Mouse (Mus musculus): ENCODE results near the gene Eif4e3. TPM values are rescaled to one million over a fixed set of nuclear protein-coding genes. Genes with fewer than 3 reads are reported as not detected.

Eif4e3 gene
- polyA plus RNA-seq, 1 experiment = not detected

DNA sequence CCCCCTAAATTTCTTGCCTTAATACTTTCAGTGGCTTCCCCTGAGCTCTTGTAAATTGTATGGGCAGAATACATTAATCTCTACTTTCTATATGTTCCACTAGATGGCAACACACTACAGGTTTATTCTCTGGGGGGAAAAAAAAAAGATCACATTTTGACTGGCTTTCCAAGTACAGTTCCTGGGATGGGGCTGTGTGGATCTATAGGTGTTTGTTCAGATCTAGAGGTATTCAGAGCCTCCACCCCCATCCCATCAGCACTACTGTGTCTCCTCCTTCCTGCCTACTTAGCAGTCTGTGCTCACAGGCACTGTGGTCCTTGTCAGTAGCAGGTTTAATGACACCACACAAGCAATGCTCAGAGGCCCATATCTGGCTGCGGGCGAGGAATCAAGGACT lies 14.2 kb downstream of the Eif4e3 start:
- H3K9me3 ChIP-seq (ENCODE audit: control insufficient read depth, low read length) = no peaks in the 10 kb centered on the region
- H3K4me1 ChIP-seq (ENCODE audit: control insufficient read depth) = no peaks in the 10 kb centered on the region
- H3K36me3 ChIP-seq (ENCODE audit: control insufficient read depth) = no peaks in the 10 kb centered on the region
- H3K27me3 ChIP-seq (ENCODE audit: control insufficient read depth) = no peaks in the 10 kb centered on the region
- H3K4me3 ChIP-seq (replicated peaks) = no peak overlapping the region
- TF ChIP-seq TAL1 (IDR thresholded peaks at IDR 0.05; ENCODE audit: low read length) = no peak

DNA sequence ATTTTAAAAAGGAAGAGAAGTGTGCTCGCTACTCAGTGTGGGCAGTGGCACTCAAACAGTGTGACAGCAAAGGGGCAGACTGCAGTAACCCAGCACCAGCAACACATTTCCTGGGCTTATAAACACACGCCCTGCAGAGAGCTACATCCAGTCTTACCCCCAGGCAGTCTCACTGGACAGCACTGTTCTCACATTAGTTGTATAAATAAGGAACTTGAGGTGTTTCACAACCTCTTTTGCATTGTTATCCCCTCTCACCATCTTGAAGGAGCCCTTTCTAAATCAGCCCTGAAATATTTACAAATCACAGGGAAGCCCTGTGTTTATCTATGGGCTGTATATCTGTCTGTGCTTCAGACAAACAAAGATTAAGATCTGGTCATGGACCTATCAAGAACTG lies 17.3 kb downstream of the Eif4e3 start:
- no peaks in the 10 kb centered on the region for H3K9me3 ChIP-seq (ENCODE audit: control insufficient read depth, low read length)
- no peaks in the 10 kb centered on the region for H3K27me3 ChIP-seq (ENCODE audit: control insufficient read depth)
- no peaks in the 10 kb centered on the region for H3K4me1 ChIP-seq (ENCODE audit: control insufficient read depth)
- H3K4me3 ChIP-seq (replicated peaks) = no peak overlapping the region
- TF ChIP-seq GATA1 (IDR thresholded peaks at IDR 0.05; ENCODE audit: low read length) = no peak
- no peak for TF ChIP-seq TAL1 (IDR thresholded peaks at IDR 0.05; ENCODE audit: low read length)
- no peaks in the 10 kb centered on the region for H3K36me3 ChIP-seq (ENCODE audit: control insufficient read depth)

DNA sequence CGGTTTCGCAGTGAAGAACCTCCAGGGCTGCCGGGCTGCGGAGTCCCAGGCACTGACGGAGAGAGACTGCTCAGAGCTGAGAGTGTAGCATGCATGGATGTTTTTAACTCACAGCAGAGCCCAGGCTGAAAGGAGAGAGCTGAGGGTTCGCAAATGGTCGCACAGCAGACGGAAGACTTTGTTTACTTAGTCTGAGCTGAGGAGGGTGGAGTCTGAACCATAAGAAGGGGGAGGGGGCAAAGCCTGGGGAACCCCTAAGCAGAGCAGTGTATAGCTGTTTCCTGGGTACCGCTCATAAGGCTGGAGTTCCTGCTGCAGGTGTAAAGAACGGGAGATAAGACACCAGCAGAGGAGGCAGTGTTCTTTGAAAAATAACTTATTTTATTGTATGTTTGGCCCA lies 20.2 kb downstream of the Eif4e3 start:
- no peaks in the 10 kb centered on the region for H3K27me3 ChIP-seq (ENCODE audit: control insufficient read depth)
- no peak overlapping the region for H3K4me3 ChIP-seq (replicated peaks)
- no peaks in the 10 kb centered on the region for H3K36me3 ChIP-seq (ENCODE audit: control insufficient read depth)
- H3K9me3 ChIP-seq (ENCODE audit: control insufficient read depth, low read length) = no peaks in the 10 kb centered on the region
- no peaks in the 10 kb centered on the region for H3K4me1 ChIP-seq (ENCODE audit: control insufficient read depth)
- no peak for TF ChIP-seq GATA1 (IDR thresholded peaks at IDR 0.05; ENCODE audit: low read length)
- TF ChIP-seq TAL1 (IDR thresholded peaks at IDR 0.05; ENCODE audit: low read length) = no peak

DNA sequence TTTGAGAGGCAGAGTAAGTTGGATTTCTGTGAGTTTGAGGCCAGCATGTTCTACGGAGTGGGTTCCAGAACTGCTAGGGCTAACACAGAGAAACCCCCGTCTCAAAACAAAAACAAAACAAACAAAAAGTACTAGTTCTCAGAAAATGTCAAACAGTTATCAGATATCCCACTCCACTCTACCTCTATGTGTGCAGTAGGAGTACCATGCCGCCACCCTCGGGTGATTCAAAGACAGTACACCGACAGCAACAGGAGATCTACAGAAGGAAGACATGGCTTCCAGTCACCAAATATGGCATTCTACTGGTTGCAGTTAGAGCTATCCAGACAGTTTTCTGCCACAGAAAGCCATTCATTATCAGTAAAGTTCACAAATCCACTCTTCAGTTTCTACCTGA lies 21.7 kb downstream of the Eif4e3 start:
- H3K9me3 ChIP-seq (ENCODE audit: control insufficient read depth, low read length) = no peaks in the 10 kb centered on the region
- no peak overlapping the region for H3K4me3 ChIP-seq (replicated peaks)
- H3K4me1 ChIP-seq (ENCODE audit: control insufficient read depth) = no peaks in the 10 kb centered on the region
- TF ChIP-seq TAL1 (IDR thresholded peaks at IDR 0.05; ENCODE audit: low read length) (no peak), GATA1 (IDR thresholded peaks at IDR 0.05; ENCODE audit: low read length) (no peak)
- no peaks in the 10 kb centered on the region for H3K36me3 ChIP-seq (ENCODE audit: control insufficient read depth)
- H3K27me3 ChIP-seq (ENCODE audit: control insufficient read depth) = no peaks in the 10 kb centered on the region

DNA sequence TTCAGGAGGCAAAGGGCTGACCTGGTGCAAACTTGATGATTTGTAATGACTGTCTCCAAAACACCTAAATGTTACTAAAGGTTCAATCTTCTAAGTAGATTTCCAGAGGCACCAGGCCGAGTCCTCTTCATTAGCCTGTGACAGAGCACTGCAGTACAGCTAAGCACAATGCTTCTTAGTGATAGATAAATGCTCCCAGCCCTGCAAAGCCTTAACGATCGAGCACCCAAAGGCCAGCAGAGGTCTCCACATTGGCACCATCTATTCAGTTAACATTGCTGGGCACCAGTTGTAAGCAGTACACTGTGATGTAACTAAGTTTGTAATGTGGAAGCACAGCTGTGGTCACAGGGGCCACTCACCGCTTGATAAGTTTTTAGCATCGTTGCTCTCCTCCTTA lies 22.2 kb downstream of the Eif4e3 start:
- Histone ChIP-seq H3K36me3 (ENCODE audit: control insufficient read depth) (no peaks in the 10 kb centered on the region), H3K9me3 (ENCODE audit: control insufficient read depth, low read length) (no peaks in the 10 kb centered on the region), H3K27me3 (ENCODE audit: control insufficient read depth) (no peaks in the 10 kb centered on the region), H3K4me1 (ENCODE audit: control insufficient read depth) (no peaks in the 10 kb centered on the region), H3K4me3 (replicated peaks) (no peak overlapping the region)
- TF ChIP-seq TAL1 (IDR thresholded peaks at IDR 0.05; ENCODE audit: low read length) (no peak), GATA1 (IDR thresholded peaks at IDR 0.05; ENCODE audit: low read length) (no peak)

DNA sequence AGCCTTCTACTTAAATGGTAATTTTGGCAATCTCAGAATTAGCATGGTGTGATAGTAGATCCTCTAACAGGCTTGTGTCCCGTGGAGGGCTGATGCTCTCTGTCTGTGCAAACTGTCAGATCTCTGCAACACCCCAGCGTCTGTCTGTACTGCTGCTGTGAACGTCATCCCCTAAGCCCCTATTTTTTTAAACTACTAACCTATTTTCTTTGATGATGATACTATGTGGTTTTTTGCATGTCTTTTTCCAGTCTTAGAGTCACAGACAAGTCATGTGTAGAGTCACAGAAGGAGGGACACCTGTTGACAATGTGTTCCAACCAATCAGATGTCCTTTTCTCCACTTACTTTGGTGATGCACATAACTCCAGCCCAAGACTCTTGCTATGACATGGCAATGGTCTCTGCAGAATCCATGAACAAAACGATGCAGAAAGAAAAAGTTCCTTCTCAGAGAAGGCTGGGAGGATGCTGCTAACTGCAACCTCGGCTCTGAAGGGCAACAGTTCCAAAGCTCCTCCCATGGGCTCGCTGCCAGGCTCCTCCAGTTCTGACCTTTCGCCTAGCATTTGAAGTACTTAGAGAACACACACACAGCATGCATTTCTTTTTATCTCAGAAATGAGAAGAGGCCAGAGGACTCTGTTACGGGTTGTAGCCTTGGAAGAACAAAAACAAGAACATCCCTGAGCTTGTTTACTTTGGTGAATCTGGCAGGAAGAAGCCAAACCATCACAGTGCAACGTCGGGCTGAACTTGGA lies 23.0 kb downstream of the Eif4e3 start:
- Histone ChIP-seq H3K36me3 (ENCODE audit: control insufficient read depth) (no peaks in the 10 kb centered on the region), H3K27me3 (ENCODE audit: control insufficient read depth) (no peaks in the 10 kb centered on the region), H3K4me3 (replicated peaks) (no peak overlapping the region), H3K9me3 (ENCODE audit: control insufficient read depth, low read length) (no peaks in the 10 kb centered on the region), H3K4me1 (ENCODE audit: control insufficient read depth) (no peaks in the 10 kb centered on the region)
- TF ChIP-seq GATA1 (IDR thresholded peaks at IDR 0.05; ENCODE audit: low read length) = no peak
- TF ChIP-seq TAL1 (IDR thresholded peaks at IDR 0.05; ENCODE audit: low read length) = no peak

DNA sequence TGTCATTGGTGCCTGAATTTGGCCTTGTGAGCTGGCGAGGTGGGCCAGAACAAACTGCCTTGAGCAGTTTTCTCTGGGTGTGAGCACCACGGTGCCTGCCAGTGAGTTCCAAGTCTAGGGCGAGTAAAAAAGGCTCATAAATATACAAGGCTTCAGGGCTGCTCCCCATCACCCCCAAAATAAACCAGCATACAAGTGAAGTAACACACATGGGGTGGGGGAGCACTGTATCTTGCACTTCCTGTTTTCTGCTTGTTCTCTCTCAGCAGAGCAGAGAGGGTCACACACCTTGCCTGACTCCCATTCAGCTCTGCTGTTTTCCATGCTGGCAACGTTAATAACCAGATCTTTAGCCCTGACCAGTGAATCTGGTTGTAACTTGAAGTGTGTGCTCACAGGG lies 29.1 kb downstream of the Eif4e3 start:
- TF ChIP-seq TAL1 (IDR thresholded peaks at IDR 0.05; ENCODE audit: low read length) (no peak), GATA1 (IDR thresholded peaks at IDR 0.05; ENCODE audit: low read length) (no peak)
- no peaks in the 10 kb centered on the region for H3K9me3 ChIP-seq (ENCODE audit: control insufficient read depth, low read length)
- no peaks in the 10 kb centered on the region for H3K27me3 ChIP-seq (ENCODE audit: control insufficient read depth)
- H3K4me3 ChIP-seq (replicated peaks) = no peak overlapping the region
- H3K36me3 ChIP-seq (ENCODE audit: control insufficient read depth) = no peaks in the 10 kb centered on the region
- H3K4me1 ChIP-seq (ENCODE audit: control insufficient read depth) = no peaks in the 10 kb centered on the region

DNA sequence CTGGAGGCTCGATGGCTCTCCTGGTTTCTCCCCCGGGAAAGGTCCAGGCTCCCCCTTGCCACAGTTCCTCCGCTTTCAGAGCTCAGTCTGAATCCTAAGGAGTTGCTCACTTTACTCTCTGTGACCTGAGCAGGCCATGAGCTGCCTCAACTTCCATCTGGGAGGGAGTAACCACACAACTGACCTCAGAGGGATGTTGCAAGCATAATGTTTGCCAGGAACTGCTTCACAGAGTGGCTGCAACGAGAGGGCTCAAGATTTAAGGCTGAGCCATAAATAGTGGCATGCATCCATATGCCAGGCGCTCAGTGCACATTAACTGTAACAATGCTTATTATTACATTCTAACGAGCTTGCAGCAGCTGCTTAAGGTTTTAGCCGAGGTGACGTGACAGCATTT lies 29.8 kb downstream of the Eif4e3 start:
- Histone ChIP-seq H3K36me3 (ENCODE audit: control insufficient read depth) (no peaks in the 10 kb centered on the region), H3K4me1 (ENCODE audit: control insufficient read depth) (no peaks in the 10 kb centered on the region), H3K4me3 (replicated peaks) (no peak overlapping the region), H3K27me3 (ENCODE audit: control insufficient read depth) (no peaks in the 10 kb centered on the region), H3K9me3 (ENCODE audit: control insufficient read depth, low read length) (no peaks in the 10 kb centered on the region)
- TF ChIP-seq GATA1 (IDR thresholded peaks at IDR 0.05; ENCODE audit: low read length) (no peak), TAL1 (IDR thresholded peaks at IDR 0.05; ENCODE audit: low read length) (no peak)

DNA sequence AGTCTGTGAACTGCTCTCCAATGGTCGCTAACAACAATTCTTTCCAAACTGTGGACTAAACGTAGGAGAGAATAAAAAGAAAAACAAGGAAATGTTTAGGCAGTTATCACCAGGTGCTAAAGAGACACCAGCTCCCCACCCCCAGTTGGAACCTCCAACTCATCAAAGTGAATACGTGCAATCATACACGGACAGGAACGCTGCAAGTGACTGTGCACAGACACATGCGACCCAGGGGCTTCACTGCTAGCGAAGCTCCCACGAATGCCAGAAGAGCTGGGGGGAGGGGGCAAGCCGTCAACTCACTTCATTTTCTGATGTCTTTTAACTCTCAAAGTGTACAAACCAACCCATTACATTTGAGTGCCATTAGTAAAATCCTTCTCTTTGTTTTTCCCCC lies 30.4 kb downstream of the Eif4e3 start:
- no peak for TF ChIP-seq GATA1 (IDR thresholded peaks at IDR 0.05; ENCODE audit: low read length)
- no peak for TF ChIP-seq TAL1 (IDR thresholded peaks at IDR 0.05; ENCODE audit: low read length)
- Histone ChIP-seq H3K27me3 (ENCODE audit: control insufficient read depth) (no peaks in the 10 kb centered on the region), H3K4me1 (ENCODE audit: control insufficient read depth) (no peaks in the 10 kb centered on the region)

More for the DNA sequence above, 30.4 kb downstream of the Eif4e3 start:
- H3K36me3 ChIP-seq (ENCODE audit: control insufficient read depth) = no peaks in the 10 kb centered on the region
- no peak overlapping the region for H3K4me3 ChIP-seq (replicated peaks)
- H3K9me3 ChIP-seq (ENCODE audit: control insufficient read depth, low read length) = no peaks in the 10 kb centered on the region
